Mouse (Mus musculus): ENCODE measurements at regions not wholly inside any gene's neighbourhood (a gene's known extent, or its start where the extent isn't known, plus 50 kb on each side); places are given as distances from the start of the nearest gene placed in this dataset.

- TF ChIP-seq CTCF (IDR thresholded peaks at IDR 0.05) (peak; percentile 53), POLR2A (IDR thresholded peaks at IDR 0.05; ENCODE audit: insufficient read depth, low read depth, low read length) (no peak), EP300 (IDR thresholded peaks at IDR 0.05; ENCODE audit: insufficient read depth, low read depth, low read length) (no peak)
Observed at GRCm38 (mm10) chr10:26540189-26540588, 164.4 kb upstream of the L3mbtl3 start.
